Mouse (Mus musculus) intestine, embryonic 14.5 days (tissue): Measurements from ENCODE around the gene Ccdc152. TPM values are rescaled to one million over a fixed set of nuclear protein-coding genes. Genes with fewer than 3 reads are reported as not detected.
"Not testable (repeated sequence)": the region's sequence is repeated elsewhere in the genome, so short reads cannot be mapped to it uniquely, and the experiment has no call there.

ENCODE experiments used
- ATAC-seq: fragments of 200-750 bp; cut with Nextera tagmentation; replicated peaks from 2 replicates; pipeline ENCODE4 v1.8.0; 2017; ENCODE audit warnings: low read depth, moderate number of reproducible peaks, moderate TSS enrichment, moderate library complexity; ENCODE audit not compliant: low FRiP score, low TSS enrichment
- DNase-seq: peaks from one replicate; pipeline ENCODE4 v3.0.0-alpha.2; 2018; ENCODE audit warnings: low spot score
- H3K27ac ChIP-seq: fragments of 300-500 bp; sonication (generic); 2 replicates; pipeline ENCODE4 v1.5.1; 2014; ENCODE audit warnings: low read depth, mild to moderate bottlenecking, control low read depth
- H3K27me3 ChIP-seq: fragments of 300-500 bp; sonication (generic); replicated peaks from 2 replicates; pipeline ENCODE4 v1.6.1; 2014; ENCODE audit warnings: low read length, control low read depth; ENCODE audit not compliant: control insufficient read depth, insufficient read depth
- H3K36me3 ChIP-seq: fragments of 300-500 bp; sonication (generic); 2 replicates; pipeline ENCODE4 v1.6.1; 2014; ENCODE audit warnings: low read length, control low read depth; ENCODE audit not compliant: control insufficient read depth, insufficient read depth
- H3K4me1 ChIP-seq: fragments of 300-500 bp; sonication (generic); replicated peaks from 2 replicates; pipeline ENCODE4 v1.6.1; 2014; ENCODE audit warnings: low read length, control low read depth, mixed read lengths; ENCODE audit not compliant: control insufficient read depth, insufficient read depth
- H3K4me2 ChIP-seq: fragments of 300-500 bp; sonication (generic); 2 replicates; pipeline ENCODE4 v1.6.1; 2014; ENCODE audit warnings: low read length
- H3K4me3 ChIP-seq: fragments of 300-500 bp; sonication (generic); 2 replicates; pipeline ENCODE4 v1.5.1; 2014; ENCODE audit warnings: low read depth, low read length, control low read depth, mixed read lengths
- H3K9ac ChIP-seq: fragments of 300-500 bp; sonication (generic); 2 replicates; pipeline ENCODE4 v1.6.1; 2014; ENCODE audit warnings: mild to moderate bottlenecking, low read length
- H3K9me3 ChIP-seq: fragments of 300-500 bp; sonication (generic); 2 replicates; pipeline ENCODE4 v1.6.1; 2016; ENCODE audit warnings: low read length, control low read depth; ENCODE audit not compliant: control insufficient read depth
- WGBS: fragments of 180-500 bp; shearing (Covaris S2); extraction: QIAGEN DNeasy Blood & Tissue Kit; methylation state at CpG from one replicate; pipeline ENCODE4 v1.1.7; 2014; 5-methylcytosine and 5-hydroxymethylcytosine counted together
- polyA plus RNA-seq: library from polyadenylated mRNA; unstranded; fragments of >200 nt; fragmentation: Nextera tagmentation; extraction: Ambion mirVana; gene quantifications from 2 replicates; pipeline ENCODE4 v1.2.1, GENCODE M21; 2014

Gene Ccdc152
- polyA plus RNA-seq, 1 experiment from 2014 or later = 0.24 TPM

DNA sequence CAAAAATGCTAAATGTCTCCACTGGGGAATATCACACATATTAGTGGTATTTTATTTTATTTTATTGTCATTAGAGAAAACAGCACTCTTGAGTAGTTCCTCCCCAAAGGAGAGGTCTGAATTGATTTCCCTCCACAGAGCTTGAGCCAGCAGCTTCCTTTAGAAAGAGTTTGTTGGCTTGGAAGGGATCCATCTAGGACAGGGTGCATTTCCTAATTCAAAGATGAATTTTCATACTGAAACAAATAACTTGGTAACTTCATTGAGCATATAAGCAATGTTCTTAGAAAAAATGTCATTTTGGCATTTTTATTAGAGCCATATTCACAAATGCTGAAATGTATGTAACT, 51.6 kb downstream of the Ccdc152 start:
- Histone ChIP-seq H3K4me1 (peaks cover 10% of the 10 kb centered on the region; the same call in 1 of the 2 replicates), H3K4me3 (no peak overlapping the region), H3K9me3 (0 out of 2 replicates have a peak, but pooled peaks cover 6% of the 10 kb centered on the region), H3K36me3 (no peaks in the 10 kb centered on the region), H3K27ac (peak overlapping the region; percentile 62), H3K4me2 (no peak overlapping the region), H3K9ac (no peak overlapping the region), H3K27me3 (no peaks in the 10 kb centered on the region)
- DNase-seq = no peak
- no peak for ATAC-seq

DNA sequence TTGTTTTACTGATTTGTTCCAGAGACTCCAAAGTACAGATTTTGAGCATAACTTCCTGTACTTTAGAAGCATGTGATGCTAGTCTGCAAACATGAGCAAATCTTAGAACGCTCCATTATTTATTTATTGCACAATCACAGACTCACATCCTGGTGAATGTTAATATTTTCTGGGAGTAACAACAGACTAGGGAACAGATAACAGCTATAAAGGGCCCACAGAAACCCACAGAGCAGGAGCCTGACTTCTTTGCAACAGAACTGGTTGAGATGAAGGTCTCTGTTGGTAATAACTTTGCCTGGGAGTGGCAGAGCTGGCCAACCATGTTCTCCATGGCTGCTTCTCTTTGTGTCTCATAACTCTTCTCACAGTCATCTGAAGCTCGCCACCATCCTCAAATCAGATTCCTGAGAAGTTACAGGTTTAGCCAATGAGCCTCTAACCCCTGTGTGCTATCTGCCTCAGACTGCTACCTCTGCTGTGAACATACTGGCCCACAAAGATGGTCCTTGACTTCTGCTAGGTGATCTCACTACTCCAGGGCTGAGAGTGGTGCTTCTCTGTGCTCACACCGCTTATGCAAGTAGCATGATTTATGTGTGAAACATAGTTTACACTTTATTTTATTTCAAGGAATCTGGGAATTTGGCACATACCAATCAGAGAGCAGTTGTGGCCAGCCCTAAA, 52.2 kb downstream of the Ccdc152 start:
- H3K9ac ChIP-seq = no peak overlapping the region
- peak overlapping the region; percentile 62 for H3K27ac ChIP-seq
- ATAC-seq (peak; percentile 77; the same call in 1 of the 2 replicates), DNase-seq (no peak)
- no peaks in the 10 kb centered on the region for H3K36me3 ChIP-seq
- WGBS = 42% methylated on average over 3 of the region's 3 CpGs
- H3K4me2 ChIP-seq = no peak overlapping the region
- no peaks in the 10 kb centered on the region for H3K27me3 ChIP-seq
- H3K4me1 ChIP-seq = peaks cover 10% of the 10 kb centered on the region; the same call in 1 of the 2 replicates
- no peak overlapping the region for H3K4me3 ChIP-seq
- 0 out of 2 replicates have a peak, but pooled peaks cover 6% of the 10 kb centered on the region for H3K9me3 ChIP-seq

DNA sequence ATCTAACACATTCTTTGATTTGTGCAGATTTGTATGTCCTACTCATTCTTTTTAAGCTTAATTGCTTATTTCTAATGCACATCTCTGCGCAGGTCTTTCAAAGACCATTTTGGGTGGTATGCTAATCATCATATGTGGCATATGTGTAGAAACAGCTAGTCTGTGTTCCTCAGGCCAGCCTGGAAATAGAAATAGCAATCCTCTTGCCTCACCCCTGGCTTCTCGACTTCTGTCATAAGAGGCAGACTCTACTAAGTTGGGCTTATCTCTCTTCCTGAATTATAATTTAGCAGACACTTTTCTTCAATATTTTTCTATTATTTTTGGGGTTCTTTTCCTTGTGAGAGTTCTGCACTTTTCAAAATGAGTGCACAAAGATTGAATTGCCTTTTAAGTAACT, 52.7 kb downstream of the Ccdc152 start:
- peak overlapping the region; percentile 10; the same call in 1 of the 2 replicates for H3K27ac ChIP-seq
- no peaks in the 10 kb centered on the region for H3K27me3 ChIP-seq
- no peak overlapping the region for H3K9ac ChIP-seq
- ATAC-seq (no peak), DNase-seq (no peak)
- no peaks in the 10 kb centered on the region for H3K36me3 ChIP-seq
- no peak overlapping the region for H3K4me3 ChIP-seq
- no peak overlapping the region for H3K4me2 ChIP-seq
- H3K4me1 ChIP-seq = peaks cover 10% of the 10 kb centered on the region; the same call in 1 of the 2 replicates
- 59% methylated on average over 2 of the region's 2 CpGs for WGBS
- H3K9me3 ChIP-seq = 0 out of 2 replicates have a peak, but pooled peaks cover 6% of the 10 kb centered on the region

DNA sequence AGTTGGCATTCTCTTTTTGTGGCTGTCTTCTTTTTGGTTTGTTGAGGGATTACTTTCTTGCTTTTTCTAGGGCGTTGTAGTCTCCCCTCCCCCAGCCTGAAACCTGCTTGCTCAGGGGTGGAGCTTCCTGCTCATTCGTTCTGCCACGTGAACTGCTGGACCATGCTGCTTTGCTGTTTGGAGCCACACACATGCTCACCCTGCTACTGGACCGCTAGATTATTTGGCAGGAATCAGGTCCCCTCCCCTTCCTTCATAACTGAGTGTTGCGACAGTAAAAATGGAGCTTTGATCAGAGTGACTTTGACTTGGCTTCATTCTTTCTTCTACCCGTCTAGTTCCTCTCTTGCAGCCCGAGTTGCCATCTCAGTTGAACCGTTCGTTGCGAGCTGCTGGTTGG, 58.3 kb downstream of the Ccdc152 start:
- not testable (repeated sequence) for H3K9me3 ChIP-seq, ATAC-seq, DNase-seq, H3K4me1 ChIP-seq, H3K27ac ChIP-seq, H3K27me3 ChIP-seq, H3K36me3 ChIP-seq, H3K4me2 ChIP-seq, H3K4me3 ChIP-seq, H3K9ac ChIP-seq
- WGBS = 86% methylated on average over 10 of the region's 10 CpGs

DNA sequence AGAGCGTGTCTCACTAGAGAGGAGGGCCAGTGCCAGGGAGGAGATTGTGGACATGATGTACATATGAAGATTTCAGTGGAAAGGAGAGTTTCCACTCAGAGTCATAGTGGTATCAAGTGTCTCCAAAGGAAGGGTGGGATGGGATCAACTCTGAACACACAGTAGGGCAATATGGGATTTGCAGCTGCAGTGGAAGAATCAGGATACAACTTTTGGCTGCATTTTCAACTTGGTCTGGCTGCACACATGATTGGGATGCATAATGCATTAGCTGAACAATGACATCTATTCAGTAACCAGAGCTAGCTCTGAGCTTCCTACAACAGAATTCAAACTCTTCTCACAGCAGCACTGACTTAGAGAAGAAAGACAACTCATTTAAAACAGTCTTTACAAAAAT, 65.4 kb downstream of the Ccdc152 start:
- no peak overlapping the region for H3K4me2 ChIP-seq
- H3K4me1 ChIP-seq = no peaks in the 10 kb centered on the region
- no peak overlapping the region for H3K27ac ChIP-seq
- H3K27me3 ChIP-seq = no peaks in the 10 kb centered on the region
- H3K36me3 ChIP-seq = no peaks in the 10 kb centered on the region
- ATAC-seq = no peak
- no peak for DNase-seq
- no peak overlapping the region for H3K4me3 ChIP-seq
- no peak overlapping the region for H3K9ac ChIP-seq
- no peaks in the 10 kb centered on the region for H3K9me3 ChIP-seq
- WGBS = 86% methylated on average over 1 of the region's 1 CpGs

DNA sequence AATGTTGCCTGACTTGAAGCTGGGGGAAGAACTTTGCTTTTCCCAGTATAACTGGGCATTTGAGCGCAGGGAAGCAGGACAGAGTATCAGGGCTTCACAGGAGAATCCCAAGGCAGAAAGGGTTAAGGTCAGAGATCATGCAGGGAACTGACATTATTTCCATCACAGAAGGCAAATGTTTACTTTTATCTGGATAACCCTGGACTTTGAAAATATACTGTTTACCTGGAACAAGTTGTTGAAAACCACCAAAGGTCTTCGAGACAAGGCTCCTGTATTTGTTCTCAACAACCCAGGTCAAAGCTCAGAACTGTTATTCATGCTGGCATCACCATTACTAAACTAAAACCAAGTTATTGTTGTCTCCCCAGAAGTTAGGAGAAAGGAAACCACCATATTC, 67.0 kb downstream of the Ccdc152 start:
- 60% methylated on average over 2 of the region's 2 CpGs for WGBS
- no peak overlapping the region for H3K9ac ChIP-seq
- 0 out of 2 replicates have a peak, but pooled peaks cover 5% of the 10 kb centered on the region for H3K4me1 ChIP-seq
- no peak for ATAC-seq
- H3K27me3 ChIP-seq = no peaks in the 10 kb centered on the region
- H3K9me3 ChIP-seq = no peaks in the 10 kb centered on the region
- no peak overlapping the region for H3K4me2 ChIP-seq
- no peak for DNase-seq
- H3K27ac ChIP-seq = no peak overlapping the region
- H3K36me3 ChIP-seq = no peaks in the 10 kb centered on the region
- H3K4me3 ChIP-seq = no peak overlapping the region

DNA sequence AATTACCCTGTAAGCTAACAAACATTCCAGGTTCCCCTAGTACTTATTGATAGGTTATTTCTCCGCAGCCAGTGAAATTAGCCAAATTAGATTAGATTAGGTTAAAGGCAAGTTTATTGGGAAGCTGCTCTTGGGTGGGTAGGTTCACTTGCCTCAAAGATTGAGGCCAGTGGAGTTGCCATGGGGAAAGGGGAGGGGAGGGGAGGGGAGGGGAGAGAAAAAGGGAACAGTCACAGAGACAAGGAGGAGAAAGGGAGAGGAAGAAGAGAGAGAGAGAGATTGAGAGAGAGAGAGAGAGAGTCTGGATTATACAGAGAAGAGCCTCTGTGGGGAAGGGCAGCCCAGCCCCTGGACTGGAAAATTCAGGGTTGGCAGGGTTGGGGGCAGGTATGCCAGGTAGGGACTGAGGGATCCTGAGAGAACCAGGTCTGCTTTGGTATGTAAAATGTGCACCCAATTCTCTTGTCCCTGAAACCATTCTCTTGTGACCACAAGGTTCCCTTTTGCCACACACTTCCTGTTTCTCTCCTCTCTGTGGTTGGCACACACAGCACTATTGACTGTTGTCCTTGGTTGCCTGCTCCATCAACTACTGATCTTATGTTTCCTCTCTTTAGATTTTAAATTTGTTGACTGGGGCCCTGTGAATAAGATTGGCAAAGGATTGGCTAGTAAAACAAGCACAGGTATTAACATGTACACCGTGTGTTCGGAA, 69.3 kb downstream of the Ccdc152 start:
- no peak for DNase-seq
- Histone ChIP-seq H3K27me3 (no peaks in the 10 kb centered on the region), H3K36me3 (no peaks in the 10 kb centered on the region), H3K9me3 (no peaks in the 10 kb centered on the region), H3K4me2 (no peak overlapping the region), H3K9ac (no peak overlapping the region), H3K4me3 (no peak overlapping the region), H3K27ac (no peak overlapping the region), H3K4me1 (peaks cover 9% of the 10 kb centered on the region; the same call in 1 of the 2 replicates)
- no peak for ATAC-seq
- WGBS = 77% methylated on average over 3 of the region's 3 CpGs

DNA sequence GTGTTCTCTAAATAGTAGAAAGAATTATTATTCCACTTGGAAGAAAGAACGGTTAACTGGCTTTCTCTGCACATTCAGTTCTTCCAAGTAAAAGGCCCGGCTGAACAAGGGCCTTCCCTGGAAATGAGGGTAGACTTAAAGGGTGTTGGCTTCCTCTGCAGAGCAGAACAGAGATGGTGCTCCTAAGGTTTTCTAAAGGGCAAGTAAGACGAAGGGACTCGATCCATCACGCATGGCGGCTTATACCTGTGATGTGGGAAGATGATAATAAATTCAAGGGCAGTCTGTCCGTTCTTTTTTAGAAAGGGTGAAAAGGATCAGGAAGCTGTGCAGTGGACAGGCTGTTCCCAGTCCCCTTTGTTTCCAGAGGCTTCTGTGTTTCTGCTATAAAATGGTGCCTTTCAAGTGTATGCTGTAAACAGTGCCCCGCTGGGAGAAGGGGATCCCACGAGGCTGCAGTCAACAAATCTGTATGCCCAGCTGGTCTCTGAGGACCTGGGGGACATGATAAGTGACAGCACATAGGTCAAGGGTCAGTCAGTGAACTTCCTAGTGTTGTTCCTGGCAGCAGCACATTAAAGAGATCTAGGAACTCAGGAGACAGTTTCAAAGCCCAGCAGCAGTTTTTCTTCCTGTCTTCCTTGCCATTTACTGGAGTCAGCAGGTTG, 71.0 kb downstream of the Ccdc152 start:
- Histone ChIP-seq H3K4me3 (no peak overlapping the region), H3K9ac (no peak overlapping the region), H3K4me1 (peaks cover 9% of the 10 kb centered on the region; the same call in 1 of the 2 replicates), H3K9me3 (no peaks in the 10 kb centered on the region), H3K27ac (no peak overlapping the region), H3K36me3 (no peaks in the 10 kb centered on the region), H3K27me3 (no peaks in the 10 kb centered on the region), H3K4me2 (no peak overlapping the region)
- no peak for DNase-seq
- WGBS = 40% methylated on average over 9 of the region's 9 CpGs
- no peak for ATAC-seq
